Mouse (Mus musculus): ENCODE measurements around the gene Haus4.

Haus4 gene

DNA sequence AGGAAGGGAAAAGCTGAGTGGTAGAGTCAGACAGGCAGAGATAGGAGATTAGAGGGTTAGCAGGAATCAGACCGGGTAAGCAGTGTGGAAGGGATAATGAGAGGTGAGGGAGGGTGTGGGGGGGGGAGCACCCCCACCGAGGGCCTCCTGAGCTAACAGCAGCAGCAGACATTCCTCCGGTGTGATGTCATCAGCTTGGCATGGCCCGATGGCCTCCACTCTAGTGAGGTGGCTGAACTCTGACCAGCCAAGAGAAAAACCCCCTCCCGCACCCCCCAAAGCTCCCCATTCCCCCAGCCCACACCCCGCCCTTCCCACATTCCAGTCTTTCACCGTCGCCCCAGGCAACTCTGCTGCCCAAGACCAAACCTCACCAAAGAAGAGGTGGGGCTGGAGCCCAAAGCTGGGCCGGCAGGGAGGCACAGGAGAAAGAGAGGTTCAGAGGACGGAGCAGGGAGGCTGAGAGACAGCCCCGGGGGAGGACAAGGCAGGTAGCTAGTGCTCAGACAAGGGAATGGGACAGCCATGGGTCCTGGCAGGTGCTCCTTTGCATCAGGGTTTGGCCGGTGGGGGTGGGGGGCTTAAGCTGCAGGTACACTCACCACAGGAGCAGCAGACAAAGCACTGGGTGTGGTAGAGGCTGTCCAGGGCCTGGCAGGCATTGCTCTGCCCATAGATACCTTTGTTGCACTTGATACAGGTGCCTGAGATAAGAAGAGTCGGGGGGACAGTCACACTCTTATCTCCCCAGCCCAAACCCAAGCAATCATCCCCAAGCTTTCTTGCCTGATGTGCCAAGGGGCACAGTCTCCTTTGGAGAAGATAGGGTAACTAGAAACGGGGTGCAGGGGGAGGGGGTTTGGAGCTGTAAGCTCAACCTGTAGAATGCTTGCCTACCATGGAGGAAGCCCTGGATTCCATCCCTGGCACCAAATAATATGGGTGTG is 18.6 kb upstream of the Haus4 start:
- DNase-seq = peak; percentile 88

DNA sequence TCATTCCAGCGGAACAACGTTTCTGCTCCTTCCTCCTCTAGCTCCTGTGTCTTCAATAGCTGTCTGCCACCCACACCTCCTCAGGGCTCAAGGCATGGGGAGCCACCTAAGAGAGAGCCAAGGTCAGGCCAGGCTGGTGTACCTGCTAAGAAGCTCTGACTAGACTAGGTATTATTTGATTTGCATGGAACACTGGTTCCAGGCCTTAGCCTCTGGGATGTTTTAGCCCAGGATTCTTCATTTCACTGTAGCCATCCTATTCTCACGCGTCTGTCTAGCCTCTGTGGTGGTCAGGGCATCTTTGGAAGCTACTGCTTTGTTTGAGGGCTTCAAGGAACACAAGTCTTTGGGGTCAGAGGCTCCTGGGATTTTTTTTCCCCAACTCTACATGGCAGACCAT is 17.7 kb upstream of the Haus4 start:
- no peak for DNase-seq

DNA sequence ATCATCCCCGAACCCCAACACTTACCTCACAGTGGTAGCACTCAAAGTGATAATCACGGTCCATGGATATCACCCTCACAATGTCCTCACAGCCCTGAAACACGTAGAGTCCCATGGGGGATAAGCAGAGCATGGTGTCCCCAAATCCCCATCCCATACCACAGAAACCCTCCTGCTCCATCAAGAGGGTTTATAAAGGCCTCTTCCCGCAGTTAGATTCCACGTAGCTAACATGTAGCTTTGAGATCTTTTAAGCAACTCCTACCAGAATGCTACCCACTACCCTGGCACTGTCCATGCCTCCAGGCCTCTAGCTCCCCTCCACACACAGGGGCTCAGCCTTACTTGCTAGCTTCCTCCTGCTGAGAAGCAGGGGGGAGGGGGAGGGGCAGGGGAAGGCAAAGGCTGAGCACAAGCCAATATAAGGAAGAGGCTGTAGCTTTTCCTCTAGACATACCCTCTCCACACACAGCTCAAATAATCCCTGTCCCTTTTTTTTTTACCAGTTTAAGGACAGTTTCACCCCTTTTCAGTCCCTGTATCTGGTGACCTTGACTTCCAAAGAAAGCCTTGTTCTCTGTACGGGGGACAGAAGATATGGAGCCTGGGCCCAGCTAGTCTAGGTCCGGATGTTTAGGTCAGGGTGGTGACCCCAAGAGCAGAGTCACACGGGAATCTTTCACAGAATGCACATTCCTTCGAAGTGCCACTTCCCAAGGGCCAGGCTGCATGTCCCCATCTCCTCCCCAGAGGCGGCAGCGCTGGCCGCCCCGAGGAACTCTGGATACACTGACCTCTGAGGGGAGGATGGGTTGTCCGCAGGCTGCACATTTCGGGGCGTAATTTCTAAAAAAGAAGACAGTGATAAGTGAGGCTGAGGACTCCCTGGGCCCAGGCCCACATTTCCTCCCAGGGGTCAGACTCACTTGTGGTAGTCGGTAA is 15.3 kb upstream of the Haus4 start:
- peak; percentile 45 for DNase-seq

DNA sequence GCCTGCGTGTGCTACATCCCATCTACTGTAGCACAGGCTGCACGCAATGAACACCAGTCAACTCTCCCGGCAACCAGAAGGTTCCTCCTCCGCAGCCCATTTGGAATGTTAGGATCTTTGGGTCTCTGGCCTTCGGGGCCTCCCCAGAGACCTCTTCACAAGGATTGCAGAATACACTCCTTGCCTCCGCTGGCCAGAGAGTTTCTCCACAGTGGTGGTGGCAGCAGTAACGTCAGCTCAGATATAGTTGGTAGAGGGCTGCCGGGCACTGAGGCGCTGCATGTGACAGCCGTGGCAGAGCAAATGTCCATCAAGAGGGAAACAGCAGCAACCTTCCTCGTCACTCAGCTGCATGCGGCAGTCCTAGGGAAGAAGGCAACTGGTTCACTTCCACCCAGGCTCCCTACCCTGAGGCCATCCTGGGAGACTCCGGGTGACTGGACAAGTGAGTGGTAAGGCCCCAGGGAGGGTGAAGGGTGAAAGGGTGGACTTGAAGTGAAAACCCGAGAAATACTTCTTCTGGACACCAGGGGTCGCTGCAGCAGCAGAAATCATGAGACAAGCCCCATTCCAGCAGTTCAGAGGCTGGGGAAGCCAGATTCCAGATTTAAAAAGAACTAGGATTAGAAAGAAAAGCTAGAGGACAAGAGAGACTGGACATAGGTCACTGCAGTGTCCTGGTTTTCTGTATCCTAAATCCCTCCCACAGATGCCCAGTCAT is 14.4 kb upstream of the Haus4 start:
- DNase-seq = peak; percentile 82

DNA sequence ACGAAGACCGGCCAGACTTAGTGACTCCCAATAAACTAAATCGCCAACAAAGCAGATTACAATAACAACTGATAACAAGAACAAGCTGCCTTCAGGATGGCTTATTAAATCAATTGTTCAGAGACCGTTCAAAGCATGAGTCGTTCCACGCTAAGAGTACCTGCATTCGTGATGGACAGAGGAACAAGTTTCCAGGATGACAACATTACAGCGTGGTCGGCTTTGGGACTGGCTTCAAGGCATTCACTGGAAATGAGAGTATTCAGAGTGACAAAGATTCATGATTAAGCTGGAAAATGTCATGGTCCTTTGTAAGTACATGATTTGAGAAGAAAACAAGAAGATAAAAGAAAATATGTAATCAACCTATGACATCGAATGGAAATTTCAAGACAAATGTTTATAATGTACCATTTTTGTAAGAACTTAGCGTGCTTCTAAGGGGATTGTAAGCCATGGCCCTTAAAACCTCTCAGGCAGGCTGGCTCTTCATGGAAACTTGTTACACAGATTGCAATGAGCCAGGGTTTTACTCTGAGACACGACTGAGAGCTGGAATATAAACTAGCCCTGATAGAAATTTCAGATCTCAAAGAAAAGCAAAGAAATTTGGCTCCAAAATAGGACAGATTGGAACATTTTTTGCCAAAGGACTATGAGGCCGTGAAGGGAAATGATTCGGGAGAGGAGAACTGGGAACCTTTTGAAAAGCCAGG is 6.3 kb upstream of the Haus4 start:
- DNase-seq = no peak

DNA sequence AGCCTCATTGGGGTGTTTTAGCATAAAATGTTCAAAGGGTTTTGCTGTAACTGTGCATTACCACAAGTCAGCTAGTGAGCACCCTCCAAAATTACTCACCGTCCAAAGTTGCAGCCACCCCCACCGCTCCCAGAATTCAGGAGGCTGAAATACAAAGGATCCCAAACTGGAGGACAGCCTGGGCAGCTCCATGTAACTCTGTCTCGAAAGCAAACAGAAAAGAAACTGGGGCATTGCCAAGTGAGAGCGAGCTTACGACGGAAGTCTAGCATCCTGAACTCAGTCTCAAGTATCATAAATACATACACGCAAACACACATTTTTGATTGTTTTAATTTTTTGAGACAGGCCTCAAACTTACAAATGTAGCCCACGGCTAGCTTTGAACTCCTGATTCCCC is 2.9 kb upstream of the Haus4 start:
- DNase-seq = no peak

DNA sequence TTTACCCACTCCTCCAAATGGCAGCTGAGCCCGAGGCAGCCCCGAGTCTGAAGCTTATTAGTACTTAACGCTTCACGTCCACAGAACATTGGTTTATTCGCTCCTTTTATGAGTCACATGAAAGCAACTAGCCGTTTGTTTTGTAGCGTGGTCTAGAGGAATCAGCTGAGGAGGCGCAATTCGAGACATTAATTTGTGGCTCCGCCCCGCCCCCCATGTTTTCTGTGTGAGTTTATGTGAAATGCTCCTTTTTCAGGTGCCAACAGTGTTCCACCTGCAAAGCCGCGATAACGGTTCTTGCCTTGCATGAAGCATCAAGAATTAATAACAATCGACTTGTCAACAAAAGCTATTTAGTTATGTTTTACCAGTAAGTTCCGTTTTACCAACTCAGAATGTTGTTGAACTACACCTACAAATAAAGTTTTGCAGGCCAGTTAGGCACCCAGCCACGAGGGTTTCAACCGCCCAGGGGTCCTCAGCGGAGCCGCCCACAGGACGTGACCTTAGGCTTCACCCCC is 902 bp downstream of the Haus4 start:
- DNase-seq = peak; percentile 70

DNA sequence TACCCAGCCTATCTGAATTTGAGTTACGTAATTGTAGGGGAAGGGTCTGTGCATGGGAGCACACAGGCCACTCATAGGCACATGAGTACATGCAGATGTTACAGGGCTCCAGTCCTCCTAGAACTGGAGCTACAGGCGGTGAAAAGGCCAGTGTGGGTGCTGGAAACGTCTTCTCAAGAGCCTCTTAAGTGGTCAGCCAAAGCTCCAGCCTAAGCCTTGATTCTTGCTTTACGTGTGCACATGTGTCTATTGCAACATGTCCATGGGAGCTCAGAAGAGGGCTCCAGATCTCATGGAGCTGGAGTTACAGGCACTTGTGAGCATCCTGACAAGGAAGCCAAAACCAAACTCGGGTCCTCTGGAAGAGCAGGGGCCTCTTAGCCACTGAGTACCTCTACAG is 9.7 kb downstream of the Haus4 start:
- DNase-seq = no peak

DNA sequence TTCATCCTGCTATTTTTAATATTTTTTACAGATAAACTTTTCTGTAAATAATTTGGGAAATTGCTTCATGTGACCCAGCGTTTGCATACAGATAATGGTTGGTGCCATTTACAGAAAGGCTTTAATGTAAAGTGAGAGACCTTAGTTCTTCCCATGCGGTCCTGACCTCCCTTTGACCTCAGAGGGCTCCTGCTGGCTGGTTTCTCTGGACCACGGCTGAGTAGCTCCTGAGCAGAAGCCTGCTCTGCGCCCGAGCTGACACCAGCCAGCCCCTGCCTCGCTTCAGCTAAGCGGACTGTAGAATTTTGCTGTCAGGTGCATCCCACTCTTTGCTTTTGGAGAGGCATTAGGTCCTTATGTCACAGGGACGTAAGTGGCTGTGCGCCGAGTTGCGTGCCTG is 13.6 kb downstream of the Haus4 start:
- DNase-seq = peak; percentile 20

DNA sequence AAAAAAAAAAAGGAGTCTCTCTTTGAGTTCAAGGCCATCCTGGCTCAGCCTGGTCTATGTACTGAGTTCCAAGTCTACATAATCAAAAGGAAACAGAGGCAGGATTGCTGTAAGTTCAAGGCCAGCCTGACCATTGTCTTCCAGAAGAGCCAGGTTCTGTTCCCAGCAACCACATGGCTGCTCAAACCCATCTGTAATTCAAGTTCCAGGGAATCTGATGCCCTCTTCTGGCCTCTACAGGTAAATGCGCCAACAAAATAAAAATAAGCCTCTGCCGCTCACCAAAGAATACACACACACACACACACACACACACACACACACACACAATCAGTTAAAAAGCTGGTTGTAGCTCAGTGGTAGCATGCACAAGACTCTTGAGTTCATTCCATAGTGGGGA is 15.8 kb downstream of the Haus4 start:
- DNase-seq = no peak

DNA sequence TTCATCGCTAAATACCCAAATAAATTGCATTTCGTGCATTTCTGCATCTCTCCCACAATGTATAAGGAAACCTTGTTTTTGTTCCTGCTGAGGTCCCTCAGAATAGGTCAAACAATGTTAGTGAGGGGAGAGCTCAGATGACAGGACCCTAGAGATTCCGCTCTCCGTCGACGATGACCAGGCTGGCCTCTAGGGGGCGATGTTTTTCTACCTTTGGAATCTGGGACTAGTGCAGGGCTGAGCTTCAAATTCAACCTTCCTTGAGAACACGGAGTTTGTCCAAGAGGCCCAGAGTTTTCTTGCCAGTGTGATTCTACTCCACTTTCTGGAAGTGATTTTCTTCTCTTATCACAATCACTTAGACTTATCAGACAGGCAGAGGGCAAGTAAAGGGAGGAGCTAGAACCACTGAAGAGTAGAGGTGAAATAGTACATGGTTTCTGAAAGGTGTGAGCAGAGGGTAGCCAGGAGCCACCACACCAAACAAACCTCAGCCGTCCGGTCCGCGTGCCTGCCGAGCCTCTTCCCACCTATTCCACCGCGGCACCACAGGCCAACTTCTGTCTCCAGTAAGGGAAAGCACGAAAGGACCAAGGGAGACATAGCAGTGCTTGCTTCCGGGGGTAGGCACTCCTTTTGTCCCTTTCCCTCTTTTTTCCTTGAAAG is 25.8 kb downstream of the Haus4 start:
- peak; percentile 93 for DNase-seq

DNA sequence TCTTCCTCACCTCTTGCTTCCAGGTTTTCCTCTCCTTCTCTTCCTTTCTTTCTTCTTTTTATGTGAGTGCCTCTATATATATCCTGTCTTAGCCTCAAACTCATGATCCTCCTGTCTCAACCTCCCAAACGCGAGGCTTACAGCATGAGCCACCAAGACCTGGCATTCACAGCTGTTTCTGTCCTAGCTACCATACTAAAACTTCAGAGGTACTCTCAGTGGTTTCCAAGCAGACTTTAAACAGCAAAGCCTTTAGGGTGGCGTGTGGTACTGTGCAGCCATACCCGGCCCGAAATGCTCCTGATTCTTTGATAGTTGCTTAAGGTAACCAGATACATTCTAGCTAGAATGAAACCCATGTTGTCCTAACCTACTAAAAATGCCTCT is 26.4 kb downstream of the Haus4 start:
- no peak for DNase-seq

DNA sequence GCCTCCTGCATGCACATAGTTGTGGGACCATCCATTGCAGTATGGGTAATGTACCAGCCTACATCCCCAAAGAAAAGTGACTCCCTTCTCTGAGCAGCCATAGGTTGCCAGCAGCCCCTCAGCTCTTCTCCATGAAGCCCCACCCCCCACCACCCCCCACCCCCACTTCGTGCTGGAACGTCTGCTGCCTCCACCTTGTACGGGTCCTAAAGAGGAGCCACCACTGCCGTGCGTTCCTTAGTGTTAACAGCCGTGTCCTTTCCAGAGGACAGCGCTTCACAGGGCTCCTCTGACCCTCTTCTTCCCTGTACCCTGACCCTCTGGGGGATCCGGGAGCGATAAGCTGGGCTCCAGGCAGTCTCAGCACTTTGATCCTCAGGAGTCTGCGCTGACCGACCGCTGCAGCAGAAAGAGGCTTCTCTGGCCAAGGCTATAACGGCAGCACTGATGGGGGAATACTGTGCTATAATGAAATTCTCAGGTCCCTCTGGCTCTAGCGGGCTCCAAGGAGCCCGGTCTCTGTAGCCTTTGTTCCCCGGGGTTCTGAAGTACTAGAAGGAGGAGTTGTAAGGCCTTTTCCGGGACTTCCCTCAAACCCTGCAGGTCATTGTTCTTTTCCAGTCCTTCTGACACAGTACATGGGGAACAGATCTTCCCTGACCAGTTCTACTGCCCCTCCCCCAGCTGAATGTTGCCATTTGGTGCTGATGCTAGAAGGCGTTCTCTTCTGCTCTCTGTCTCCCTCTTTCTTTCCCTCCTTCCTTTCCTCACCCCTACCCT is 27.0 kb downstream of the Haus4 start:
- DNase-seq = peak; percentile 72

DNA sequence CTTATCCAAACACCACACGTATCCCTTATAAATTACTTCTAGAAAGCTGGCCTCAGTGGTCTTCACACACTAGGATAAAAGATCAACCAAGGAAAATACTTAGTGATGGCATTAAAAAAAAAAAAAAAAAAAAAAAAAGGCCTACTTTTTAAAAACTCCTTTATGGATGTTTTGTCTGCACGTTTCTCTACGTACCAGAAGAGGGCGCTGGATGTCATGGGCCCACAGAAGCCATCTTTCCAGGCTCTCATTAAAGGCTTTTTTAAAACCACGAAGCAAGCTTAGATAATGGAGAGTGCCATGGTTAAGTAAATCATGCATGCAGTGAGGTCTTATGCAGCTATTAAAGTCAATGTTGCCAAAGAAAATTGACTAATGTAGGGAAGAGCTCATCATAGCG is 30.8 kb downstream of the Haus4 start:
- peak; percentile 33 for DNase-seq

DNA sequence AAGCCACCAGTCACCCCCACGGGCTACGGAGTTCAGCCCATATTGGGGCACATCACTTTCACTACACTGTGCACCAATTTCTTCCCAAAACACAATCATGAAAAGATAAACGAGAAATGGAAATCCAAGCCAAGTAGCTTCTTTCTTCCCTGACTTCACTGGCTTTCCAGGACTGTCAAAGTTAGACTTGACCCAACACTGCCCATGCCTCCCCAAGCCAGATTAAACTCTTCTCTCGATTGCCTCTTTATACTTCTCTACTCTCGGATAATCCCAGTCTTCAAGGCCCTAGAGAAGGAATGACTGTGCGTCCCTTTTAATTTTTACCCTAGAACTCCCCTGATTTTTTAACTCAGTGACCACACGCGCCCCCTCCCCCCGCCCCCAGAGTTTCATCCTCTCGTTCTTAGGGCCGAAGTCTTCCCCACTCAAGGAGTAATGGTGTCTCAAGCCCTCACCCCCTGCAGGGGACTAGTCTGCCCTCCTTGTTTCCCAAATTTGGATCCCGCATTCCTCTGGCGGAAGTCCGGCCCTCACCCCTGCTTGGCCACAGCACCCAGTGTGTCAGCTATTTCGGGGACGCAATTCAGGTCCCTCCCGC is 37.6 kb downstream of the Haus4 start:
- DNase-seq = no peak

DNA sequence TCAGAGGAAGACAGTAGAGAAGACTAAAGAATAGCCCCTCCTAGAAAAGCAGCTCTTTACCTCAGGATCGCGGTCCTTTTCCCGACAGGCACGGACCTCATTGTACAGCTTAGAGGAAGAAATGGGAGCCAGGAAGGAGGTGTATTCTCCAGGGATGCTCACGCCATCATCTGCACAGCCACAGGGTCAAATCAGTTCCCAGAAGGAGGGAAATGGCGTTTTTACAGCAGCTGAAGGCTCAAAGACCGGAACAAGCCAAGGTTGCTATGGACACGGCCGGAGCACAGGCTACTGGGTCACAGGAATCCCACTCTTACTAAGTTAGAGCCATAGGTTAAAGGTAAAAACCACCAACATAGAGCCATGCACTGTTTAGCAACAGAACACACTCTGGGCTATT is 44.6 kb downstream of the Haus4 start:
- DNase-seq = no peak

DNA sequence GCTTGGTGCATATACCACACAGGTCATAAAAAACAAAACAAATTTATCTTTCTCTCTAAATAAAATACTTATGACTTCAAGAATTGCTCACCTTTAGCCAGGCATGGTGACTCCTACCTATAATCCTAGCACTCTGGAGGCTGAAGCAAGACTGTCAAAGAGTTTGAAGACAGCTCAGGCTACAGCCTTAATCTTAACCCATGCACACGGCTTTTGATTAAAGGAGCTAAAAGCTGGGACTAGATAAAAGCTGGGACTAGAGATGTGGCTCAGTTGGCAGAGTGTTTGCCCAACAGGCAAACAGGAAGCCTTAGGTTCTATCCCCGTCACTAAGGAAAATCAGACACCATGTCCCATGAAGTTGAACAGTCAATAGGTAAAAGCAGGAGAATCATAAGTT is 51.3 kb downstream of the Haus4 start:
- no peak for DNase-seq

DNA sequence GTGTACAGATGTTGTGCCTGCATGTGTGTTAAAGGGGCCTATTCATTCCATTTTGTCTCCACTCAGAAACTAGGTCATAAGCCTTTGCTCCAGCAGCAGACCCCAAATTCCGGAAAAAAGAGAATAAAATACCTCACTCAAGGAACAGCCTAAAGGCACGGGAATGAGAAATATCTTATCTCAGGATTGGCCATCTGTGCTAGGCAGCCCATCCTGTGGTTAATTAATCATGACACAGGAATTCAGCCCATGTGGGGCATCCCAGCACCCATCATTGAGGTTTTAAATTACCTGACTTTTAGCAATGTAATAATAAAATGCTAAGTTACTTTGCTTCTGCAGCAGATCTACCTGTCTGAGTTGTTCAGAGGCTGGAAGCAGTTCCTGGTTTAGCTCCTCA is 53.1 kb downstream of the Haus4 start:
- DNase-seq = no peak

DNA sequence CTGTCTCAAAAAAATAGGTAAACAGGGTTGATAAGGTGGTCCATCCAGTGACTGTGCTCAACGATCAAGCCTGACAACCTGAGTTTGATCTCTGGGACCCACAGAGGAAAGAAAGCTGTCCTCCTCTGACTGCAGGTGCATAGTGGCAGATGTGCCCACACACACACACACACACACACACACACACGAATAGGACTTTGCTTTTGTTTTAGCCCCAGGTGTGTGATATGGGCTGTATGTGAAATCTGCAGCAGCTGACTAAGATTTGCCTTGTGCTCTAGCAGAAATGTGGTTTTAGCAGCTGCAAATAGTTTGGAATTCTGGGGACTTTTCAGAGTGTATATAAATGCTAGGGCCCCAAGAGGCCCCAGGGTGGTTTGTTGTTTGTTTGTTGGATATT is 55.1 kb downstream of the Haus4 start:
- DNase-seq = no peak

DNA sequence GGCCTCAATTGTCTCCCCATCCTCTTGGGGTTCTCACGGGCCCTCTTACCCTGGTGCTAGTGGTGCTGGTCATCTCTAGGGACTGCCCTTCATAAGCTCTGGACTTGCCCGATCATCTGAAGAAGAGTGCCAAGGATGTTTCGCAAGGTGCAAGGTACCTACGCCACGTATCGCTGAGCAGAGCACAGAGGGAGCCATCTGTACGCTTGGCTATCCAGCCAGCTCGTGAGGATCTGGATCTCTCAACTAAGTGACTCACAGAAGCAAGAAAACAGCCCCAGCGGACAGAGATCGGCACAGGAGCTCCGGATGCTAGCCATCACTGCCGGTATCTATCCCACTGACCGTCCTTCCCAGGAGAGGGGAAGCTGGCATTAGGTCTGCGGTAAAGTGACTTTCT is 57.7 kb downstream of the Haus4 start:
- DNase-seq = no peak

Data from embryo, embryonic 11 days (tissue).